Mouse (Mus musculus): ENCODE data around the gene Mroh2a. TPM values are rescaled to one million over a fixed set of nuclear protein-coding genes. Genes with fewer than 3 reads are reported as not detected.
A peak's percentile ranks its signal among the peaks of the same experiment; 100 is the strongest.

Gene Mroh2a
- total RNA-seq, 2 experiments from 2014 or later = 0.10 TPM; not detected in 1

DNA sequence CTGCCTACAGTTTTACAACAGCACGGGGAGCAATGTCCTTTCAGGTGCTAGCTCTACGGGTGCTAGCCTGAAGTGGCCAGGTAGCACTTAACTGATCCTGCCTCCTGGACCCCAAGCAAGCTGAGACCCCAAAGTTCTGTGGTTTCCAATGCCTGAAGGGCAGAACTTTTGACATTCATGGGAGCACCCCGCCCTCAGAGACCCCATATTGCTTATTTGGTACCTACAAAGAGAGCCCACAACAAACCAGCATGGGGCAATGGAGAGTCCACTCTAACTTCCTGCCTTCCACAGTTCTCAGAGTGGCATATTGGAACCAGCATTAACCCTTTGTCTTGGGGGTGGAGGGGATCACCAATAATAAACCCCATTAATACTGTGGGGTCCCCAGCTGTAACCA lies 46.5 kb downstream of the Mroh2a start:
- no peak for DNase-seq
- intact Hi-C loops (cut with DNase I) = no loop called here

DNA sequence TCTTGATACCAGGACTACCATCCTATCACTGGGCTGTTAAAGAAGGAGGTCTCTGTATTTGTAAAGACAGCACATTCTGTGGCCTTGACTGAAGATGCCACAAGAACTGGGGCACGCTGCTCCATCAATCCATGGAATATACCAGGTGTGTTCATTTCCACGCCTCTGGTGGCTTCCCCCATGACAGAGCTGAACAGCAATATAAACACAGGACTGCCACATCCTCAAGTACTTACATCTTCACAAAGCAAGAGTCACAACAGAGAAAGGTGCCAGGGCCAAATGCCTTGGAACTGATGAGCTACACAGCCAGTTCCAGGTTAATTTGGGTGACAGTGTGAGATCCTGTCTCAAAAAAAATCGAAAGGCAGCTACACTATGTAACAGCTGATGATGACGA lies 47.0 kb downstream of the Mroh2a start:
- intact Hi-C loops (cut with DNase I) = no loop called here
- no peak for DNase-seq

DNA sequence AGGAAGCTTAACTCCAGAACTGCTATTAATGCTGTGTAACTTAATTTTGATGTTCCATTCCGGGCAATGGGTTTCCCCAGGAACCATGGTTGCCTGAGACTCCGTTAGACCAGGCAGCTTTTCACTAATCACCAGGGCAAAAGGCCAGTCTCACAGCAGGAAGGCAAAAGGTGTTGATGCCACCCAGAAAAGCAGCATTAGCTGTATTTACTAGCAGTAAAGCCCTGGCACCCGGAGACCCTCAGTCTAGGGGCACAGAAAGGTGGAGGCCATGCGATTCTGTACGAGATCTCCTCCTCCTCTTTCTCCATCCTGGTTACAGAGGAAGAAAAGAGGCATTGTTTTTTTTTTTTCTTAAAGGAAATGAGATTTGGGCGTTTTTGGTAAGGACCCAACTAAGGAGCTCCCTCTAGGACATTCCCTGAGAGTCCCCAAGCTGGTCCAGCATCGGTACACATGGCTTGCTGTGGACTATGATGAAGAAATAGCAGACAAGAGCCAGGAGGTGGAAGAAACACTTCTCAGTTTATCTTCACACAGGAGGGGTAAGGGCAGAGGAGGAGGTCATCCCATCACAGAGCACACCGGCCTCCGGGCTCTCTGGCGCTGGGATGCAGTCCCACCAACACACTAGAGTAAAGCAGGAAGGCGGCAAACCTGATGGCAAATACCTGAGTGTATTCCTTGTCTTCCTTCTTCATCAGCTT lies 47.7 kb downstream of the Mroh2a start:
- no peak for DNase-seq
- intact Hi-C loops (cut with DNase I) = loop anchor here (5.0 kb wide), 1 partner anchor 122 kb away; no protein-coding TSS in a partner anchor

DNA sequence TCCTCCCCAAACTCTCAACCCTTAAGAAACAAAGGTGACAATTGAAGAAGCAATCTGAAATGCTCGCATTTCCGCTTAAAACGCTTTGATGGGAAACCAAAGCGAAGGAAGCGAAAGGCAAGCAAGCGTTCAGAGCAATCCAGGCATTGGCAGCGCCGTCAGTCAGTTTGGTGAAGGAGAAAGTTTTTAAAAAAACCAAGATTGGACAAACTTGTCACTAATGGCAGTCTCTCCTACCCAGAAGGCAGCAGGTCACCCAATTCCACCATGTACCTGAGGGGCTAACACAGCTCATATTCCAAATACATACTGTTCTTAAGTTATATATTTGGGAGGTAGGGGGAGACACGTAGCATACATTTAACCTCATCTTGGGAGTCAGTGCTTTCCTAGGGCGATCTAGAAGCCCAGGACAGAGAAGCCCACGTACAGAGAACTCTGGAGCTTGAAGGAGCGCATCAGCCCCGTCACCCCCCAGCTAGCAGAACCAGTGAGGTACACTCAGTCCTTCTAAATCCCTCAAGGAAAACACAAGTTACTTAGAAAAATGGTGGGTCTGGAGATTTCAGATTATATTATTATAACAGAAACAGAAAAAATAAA lies 48.4 kb downstream of the Mroh2a start:
- DNase-seq = no peak
- intact Hi-C loops (cut with DNase I) = loop anchor here (5.0 kb wide), 1 partner anchor 123 kb away; no protein-coding TSS in a partner anchor

DNA sequence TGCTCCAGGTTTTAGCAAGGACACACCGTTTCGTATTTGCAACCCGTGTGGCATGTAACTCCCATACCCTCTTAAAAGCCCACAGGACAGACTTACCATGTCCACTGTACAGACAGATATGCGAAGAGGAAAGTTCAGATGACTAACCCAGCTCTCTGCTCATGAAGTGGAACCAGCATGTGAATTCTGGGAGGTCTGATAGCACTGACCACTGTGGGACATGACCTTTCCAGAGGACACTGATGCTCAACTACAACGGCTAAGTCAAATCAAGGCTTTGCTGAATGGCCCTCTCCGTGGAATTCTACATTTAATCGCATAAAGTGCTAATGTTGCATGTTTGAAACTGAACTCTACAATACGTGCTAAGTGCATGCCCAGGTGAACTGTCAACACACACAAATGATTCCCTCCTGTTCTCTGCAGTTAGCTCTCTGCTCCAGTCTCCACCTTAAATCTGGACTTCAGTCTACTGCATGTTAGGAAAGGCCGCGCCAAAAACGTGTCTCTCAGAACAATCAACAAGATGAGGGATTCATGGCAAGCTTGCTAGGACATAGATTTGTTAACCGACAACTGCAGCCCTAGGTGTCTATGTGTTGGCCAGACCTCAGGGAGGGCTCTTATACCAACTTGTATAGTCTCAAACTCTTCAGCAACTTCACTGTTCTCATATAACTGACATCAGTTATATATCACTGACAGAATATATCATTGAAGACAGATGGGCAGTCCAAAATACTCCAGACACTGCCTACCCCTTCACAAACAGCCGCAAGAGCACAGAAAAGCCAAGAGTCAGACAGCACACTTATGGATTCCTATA lies 49.1 kb downstream of the Mroh2a start:
- intact Hi-C loops (cut with DNase I) = loop anchor here (5.0 kb wide), 1 partner anchor 124 kb away; no protein-coding TSS in a partner anchor
- DNase-seq = no peak

DNA sequence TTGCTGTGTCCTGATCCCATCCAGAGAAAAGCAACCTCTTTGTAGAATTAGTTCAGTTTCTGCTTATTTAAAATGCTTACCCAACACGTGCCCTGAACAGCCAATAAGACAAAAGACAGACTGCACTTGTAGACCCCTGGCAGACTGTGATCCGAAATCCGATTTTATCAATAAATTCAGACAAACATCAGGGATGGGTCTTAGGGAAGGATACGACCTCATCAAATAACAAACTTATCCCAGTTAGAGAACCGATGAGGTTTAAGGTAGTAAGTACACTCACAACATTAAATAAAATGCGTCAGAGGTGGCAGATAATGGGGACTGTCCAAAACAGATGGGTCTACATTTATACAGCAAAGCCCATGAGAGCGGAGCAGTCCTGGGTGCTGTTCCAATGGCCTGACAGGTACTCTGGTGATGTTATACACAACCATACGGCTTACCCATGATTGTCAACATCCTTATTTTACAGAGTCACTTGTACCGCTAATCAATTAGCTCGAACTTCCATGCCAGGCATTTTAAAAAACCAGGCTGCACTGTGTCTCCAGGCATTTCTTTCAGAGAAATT lies 49.8 kb downstream of the Mroh2a start:
- DNase-seq = no peak
- intact Hi-C loops (cut with DNase I) = loop anchor here (5.0 kb wide), 1 partner anchor 124 kb away; no protein-coding TSS in a partner anchor

DNA sequence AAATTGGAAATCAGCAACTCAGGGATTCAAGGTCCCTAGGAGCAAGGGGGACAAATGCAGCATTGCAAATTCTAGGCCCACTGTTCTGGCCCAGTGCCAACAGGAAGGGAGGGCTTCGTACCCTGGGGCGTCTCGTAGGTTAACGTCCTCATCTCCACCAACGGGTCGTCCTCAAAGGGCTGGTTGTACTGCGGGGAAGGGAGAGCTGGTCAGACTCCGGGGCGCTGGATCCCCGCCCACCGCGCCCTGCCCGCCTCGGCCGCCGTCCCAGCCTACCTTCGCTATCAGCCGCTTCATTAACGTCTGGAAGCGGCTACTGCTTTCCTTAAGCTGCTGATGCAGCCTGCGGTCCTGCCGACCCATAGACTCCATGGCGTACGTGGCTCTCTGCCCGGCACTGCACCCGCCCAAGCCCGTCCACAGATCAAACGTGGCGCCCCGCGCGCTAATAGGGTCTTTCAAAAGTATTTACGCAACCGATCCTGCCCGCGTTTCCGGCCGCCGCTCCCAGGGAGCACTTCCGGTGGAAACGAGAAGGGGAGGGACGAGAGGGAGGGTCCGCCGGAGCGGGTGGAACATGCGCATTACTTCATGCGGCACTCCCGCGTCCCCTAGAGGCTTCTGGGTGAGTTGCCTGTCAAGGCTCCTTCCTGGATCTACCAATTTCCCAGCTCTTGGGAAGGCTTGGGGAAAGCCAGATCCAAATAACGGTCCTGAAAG lies 50.5 kb downstream of the Mroh2a start, which contains the start of the genes Hjurp and Trpm8:
Gene Hjurp (minus strand): TSS at position 536 of the 720 bp plus-strand sequence.
Gene Trpm8 (plus strand): TSS at position 564 of the 720 bp plus-strand sequence.
- intact Hi-C loops (cut with DNase I) = loop anchor here (5.0 kb wide), 1 partner anchor 125 kb away; no protein-coding TSS in a partner anchor
- DNase-seq = peak; percentile 100

DNA sequence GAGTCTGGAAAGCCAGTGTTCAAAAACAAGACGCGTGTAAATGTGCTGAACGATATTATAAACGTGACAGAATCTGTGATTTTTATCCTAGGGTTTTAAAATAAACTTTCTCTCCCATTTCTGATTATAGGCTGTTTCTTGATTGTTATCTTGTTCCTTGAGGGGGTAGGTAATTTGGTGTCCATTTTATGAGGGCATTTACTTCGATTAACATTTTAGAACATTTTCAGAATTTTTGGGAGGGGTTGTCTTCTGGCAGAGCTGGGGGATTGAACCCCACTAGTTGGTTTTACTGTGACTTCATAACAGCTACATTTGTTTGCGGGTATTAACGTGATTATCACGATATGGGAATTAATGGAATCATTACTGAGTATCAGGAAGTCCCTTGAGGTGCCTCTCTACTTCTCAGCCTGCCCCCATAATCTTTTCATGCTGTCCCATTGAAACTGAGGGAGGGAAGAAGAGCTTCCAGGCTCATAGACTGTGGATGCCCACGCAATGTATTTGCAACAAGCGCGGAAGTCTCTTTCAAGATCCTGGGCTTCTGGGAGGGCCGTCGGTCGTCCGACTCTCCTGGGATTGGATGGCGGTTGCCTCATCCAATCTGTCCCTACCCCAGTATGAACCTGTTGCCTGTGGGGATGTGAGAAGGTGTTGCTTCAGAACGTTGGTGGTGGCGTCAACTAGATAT lies 51.2 kb downstream of the Mroh2a start:
- DNase-seq = no peak
- intact Hi-C loops (cut with DNase I) = loop anchor here (5.0 kb wide), 1 partner anchor 126 kb away; no protein-coding TSS in a partner anchor

DNA sequence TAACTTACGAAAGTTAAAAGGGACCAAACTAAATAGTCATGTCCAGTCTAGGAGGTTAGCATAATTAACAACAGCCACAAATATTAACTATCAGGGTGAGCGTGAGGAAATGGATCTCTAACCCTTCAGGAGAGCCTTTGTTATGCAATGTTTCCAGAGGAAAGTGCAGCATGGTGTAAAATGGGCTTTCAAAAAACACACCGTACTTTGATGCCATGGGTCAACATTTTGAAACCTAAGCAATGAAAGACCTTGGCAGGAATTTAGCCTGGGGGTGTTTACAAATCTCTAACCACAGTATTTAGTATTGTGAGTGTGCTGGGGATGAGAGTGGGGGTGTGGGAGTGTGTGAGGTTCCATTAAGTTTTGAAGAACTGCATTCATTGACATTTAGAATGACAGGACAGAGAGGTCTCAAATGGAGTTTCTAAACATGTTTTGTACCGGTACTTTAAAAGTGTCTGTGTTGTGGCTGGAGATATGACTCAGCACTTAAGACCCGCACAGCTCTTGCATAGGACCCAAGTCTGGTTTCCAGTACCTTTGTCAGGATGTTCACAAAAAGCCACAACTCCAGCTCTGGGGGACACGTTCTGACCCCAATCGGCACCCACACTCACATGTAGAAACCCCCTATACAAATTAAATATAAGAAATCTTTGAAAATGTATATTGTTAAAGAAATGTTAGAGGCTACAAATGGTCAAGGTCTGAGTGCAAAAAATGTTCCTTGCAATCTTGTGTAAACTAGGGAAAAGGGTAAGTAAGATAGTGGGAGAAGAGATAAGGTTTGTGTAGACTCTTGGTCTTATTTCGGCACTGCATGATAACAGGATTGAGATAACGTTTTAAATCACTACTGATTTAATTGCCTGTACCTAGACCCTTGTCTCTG lies 52.6 kb downstream of the Mroh2a start:
- intact Hi-C loops (cut with DNase I) = loop anchor here (5.0 kb wide), 1 partner anchor 127 kb away; no protein-coding TSS in a partner anchor
- no peak for DNase-seq

DNA sequence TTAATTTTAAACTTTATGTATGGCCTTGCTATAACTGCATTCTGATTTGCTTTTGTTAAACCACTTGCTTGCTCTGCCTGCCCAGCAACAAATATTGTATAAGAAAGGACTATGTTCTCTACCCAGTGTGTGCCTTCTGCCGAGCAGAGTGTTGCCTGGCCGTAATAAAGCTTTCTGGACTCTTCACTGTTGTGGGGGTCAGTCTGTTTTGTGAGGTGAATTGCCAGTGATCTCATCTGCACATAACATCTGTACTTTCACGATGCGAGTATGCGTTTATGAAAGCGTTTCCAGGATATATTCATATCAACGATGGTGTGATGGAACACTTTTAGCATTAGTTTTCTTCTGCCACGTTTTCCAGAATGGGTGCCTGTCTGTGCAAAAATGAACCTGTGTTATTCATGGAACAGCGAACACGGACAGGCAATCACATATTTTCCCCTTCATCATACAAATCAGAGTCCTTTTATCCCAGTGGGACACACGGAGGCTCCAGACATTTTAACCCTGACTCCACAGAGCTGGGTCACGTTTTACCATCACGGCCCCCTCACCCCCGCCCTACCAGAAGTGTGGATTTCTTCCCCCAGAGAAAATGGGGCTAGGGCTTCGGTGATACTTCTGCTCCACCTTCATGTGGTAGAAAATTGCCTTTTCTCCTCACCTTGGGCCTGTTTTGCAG lies 53.4 kb downstream of the Mroh2a start:
- intact Hi-C loops (cut with DNase I) = no loop called here
- DNase-seq = no peak

DNA sequence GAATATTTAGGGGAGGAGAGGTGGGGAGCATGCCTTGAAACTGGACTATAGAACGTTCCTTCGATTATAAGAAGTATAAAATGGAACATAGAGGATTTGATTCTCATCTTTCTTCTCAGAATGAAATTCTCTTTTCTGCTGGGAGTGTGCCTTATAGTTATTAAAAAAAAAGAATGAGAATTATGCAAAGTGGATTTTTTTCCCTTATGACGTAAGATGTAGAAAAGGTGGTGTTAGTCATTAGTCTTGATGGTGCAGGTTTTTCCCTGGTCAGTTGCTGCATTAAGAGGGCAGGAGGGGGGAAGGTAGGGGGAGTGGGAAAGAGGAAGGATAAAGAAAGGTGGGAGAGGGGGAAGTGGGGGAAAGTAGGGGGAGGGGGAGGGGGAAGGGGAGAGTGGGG lies 55.5 kb downstream of the Mroh2a start:
- no peak for DNase-seq
- intact Hi-C loops (cut with DNase I) = no loop called here

DNA sequence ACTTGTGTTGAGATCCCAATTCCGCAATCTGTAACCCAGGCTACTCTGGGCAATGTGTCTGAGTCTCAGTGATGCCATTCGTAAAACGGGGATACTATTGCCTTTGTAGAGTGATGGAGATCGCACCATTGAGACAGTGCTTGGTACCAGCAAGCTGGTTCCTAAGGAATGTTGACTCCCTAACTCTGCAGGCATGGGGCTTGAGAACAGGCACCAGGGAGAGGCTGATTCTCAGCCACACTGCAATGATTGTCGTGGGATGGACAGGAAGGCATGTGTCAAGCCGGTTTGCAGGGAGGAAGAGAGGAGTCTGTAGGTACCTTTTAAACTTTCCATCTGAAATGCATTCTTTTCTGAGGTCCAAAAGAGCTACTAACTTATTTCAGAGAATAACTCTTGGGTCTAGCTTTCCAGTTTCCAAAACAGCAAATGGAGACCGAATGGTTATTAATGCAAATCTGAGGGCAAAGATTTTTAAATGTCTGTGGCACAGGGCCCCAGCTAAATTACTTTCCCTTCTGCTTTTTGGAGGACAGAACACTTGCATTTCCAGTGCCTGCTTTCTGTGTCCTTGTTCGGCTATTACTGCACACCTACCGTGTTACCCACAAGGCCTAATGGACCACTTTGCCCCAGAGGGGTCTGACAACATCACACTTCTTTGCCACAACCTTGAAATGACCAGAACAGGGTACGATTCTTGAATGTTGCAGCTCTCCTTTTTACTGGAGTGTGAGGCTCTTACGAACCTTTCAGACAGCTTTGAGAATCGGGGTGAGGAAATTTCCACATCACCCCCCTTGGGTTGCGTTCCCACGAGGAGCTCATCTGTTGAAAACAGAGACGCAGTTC lies 56.8 kb downstream of the Mroh2a start:
- no peak for DNase-seq
- intact Hi-C loops (cut with DNase I) = no loop called here

DNA sequence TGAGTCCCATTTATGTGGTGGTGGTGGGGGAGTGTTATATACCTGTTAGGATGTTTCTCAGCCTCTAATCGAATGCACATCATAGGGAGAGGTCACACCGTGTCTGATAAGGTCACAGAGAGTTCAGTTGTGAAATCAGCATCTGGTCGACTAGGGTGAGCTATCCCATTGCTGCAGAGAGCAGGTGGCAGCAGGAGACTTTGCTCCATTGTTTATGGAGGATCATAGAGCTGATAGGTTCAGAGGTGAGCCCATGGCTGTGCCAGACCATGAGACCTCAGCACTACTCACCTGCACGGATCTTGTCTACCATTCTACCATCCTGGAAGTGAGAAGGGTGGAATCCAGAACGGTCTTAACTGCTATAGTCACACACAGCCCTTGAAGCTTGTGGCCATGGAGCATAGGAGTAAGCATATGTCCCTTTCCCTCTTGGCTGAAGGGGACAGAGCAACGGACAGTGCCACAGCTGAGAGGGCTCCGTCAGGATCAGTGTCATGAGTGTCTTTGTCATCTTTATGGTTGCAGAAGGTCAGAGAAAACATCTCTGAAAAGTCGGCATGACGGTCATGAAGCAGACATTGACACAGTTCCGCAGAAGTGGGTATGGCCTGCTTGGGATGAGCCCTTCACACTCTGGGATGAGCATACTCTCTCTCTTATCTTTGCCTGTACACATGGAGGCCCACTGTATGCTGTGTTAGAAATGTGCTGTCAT lies 57.6 kb downstream of the Mroh2a start:
- intact Hi-C loops (cut with DNase I) = no loop called here
- DNase-seq = no peak

DNA sequence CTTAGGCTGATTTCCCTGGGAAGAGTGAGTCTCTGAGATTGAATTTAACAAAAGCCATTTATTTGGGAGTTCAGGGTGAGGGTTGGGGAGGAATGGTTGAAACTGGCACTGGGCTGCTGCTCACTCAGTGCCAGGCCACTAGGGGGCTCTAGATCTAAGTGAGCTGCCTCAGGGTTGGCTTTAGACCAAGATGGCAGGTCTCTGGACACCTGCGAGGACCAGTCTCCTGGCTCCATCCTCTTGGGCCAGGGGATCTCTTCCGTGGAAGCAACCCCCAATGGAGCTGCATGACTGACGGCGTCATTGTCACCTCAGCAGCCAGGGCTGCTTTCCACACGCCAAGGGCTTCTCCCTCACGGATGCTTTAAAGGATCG lies 58.1 kb downstream of the Mroh2a start:
- intact Hi-C loops (cut with DNase I) = no loop called here
- DNase-seq = no peak

DNA sequence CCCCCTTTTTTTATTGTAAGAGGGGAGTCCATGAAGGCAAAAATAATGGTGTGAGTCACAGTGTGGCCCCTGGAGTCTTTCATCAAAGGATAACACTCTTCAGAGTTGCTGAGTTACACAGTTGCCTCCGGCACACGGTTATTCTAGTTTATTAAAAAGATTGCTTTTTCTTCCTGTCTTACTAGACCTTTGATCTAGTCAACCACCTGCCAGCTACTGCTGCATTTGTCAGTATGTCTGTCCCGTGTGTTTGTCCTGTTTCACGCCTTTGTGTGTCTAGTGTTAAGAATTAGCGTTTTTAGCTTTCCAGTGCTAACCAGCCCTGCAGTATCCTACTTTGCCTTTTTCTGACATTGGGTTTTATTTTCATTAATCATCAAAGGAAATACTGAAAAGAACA lies 58.9 kb downstream of the Mroh2a start:
- no peak for DNase-seq
- intact Hi-C loops (cut with DNase I) = no loop called here

DNA sequence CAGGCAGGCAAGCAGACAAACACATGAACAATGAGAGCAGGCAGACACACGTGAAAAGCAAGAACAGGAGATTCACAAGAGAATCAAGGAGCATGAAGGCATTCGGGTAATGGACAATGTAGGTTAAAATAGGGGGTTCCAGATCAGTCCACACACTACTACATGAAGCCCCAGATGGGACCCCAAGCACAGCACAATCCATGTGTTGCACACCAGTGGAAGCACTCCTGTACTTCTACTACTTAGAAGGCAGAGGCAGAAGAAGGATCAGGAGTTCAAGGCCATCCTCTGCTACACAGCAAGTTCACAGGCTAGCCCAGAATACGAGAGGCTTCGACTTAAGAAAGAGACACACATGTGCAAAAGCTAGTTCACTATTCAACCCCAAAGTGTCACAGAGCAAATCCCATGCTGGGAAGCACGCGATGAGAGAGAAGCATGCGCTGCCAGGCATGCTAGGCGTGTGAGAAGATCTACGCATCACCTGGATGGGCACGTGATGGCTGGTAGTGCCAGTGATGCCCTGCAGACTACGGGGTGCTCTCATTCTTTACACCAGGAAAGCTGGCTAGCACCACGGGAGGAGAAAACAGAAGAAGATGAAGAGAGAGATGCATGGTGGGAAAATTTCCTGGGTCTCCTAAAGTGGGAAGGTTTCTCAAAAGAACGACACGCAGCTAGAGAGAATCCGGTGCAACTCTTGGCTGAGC lies 59.5 kb downstream of the Mroh2a start:
- intact Hi-C loops (cut with DNase I) = no loop called here
- DNase-seq = no peak
